Mouse (Mus musculus) MEL (cell line): ENCODE measurements around the gene Nutm2.

Experiments
- KAT2A ChIP-seq: conservative IDR thresholded peaks from 2 replicates; pipeline ENCODE4 v1.6.1; 2012; ENCODE audit warnings: low read depth, low read length, improper control_type of control experiment, inconsistent platforms
- POLR2AphosphoS5 ChIP-seq: IDR thresholded peaks from 2 replicates; pipeline ENCODE4 v1.6.1; 2012; ENCODE audit warnings: low read depth, borderline replicate concordance, mild to moderate bottlenecking, inconsistent platforms, low read length, moderate library complexity, mixed read lengths
- ZNF384 ChIP-seq: IDR thresholded peaks from 2 replicates; pipeline ENCODE4 v1.6.1; 2012; ENCODE audit warnings: low read depth, mild to moderate bottlenecking, inconsistent platforms, low read length, improper control_type of control experiment

DNA sequence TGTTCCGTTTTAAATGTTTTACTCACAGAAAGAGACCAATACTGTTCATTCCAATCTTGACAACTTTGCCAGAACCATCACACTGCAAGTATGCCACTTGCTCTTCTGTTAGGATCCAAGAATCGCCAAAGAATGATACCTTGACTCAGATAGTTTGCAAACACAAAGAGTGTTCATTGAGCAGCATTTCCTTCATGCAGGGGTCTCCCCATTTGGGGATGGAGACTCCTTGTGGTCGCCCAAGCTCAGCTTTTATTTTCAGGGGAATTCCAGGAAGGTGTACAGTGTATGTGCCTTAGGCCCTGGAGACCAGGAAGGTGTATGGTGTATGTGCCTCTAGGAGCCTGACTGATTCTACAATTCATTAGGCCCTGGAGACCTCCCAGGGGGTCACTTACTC, 48.7 kb upstream of the Nutm2 start:
- TF ChIP-seq ZNF384: no peak
- TF ChIP-seq POLR2AphosphoS5: no peak
- no peak for TF ChIP-seq KAT2A
